Mouse (Mus musculus): Measurements from ENCODE around the gene Gucy1b2. TPM values are rescaled to one million over a fixed set of nuclear protein-coding genes. Genes with fewer than 3 reads are reported as not detected.

Gucy1b2 gene
- polyA plus RNA-seq, 1 experiment from 2014 or later = 0.61 TPM

- H3K4me2 ChIP-seq = peak overlapping the region; percentile 16; the same call in 1 of the 2 replicates
- WGBS = 21% methylated on average over 9 of the region's 9 CpGs
These were observed 8.9 kb upstream of the Gucy1b2 start for GRCm38 (mm10) chr14:62464966-62465365.

GRCm38 (mm10) chr14:62459541-62459940, 3.5 kb upstream of the Gucy1b2 start:
- H3K4me3 ChIP-seq = no peak overlapping the region
- no peaks in the 10 kb centered on the region for H3K36me3 ChIP-seq (replicated peaks)
- no peaks in the 10 kb centered on the region for H3K9me3 ChIP-seq
- no peak overlapping the region for H3K4me2 ChIP-seq
- no peak overlapping the region for H3K27ac ChIP-seq
- 65% methylated on average over 11 of the region's 11 CpGs for WGBS
- H3K27me3 ChIP-seq (replicated peaks) = 0 out of 2 replicates have a peak, but pooled peaks cover 2% of the 10 kb centered on the region
- no peak overlapping the region for H3K9ac ChIP-seq
- ATAC-seq (replicated peaks) = no peak
- H3K4me1 ChIP-seq = peaks cover 24% of the 10 kb centered on the region; the same call in 1 of the 2 replicates

More at GRCm38 (mm10) chr14:62464966-62465365, 8.9 kb upstream of the Gucy1b2 start:
- Histone ChIP-seq H3K27me3 (replicated peaks) (no peaks in the 10 kb centered on the region), H3K4me1 (no peaks in the 10 kb centered on the region; the same call in 1 of the 2 replicates), H3K9ac (no peak overlapping the region), H3K36me3 (replicated peaks) (no peaks in the 10 kb centered on the region), H3K27ac (no peak overlapping the region), H3K4me3 (no peak overlapping the region), H3K9me3 (no peaks in the 10 kb centered on the region)
- ATAC-seq (replicated peaks) = no peak

- Histone ChIP-seq H3K9me3 (no peaks in the 10 kb centered on the region), H3K4me3 (no peak overlapping the region), H3K4me2 (peak overlapping the region; percentile 38), H3K9ac (no peak overlapping the region), H3K27ac (no peak overlapping the region), H3K36me3 (replicated peaks) (no peaks in the 10 kb centered on the region), H3K4me1 (peaks cover 29% of the 10 kb centered on the region; the same call in 1 of the 2 replicates), H3K27me3 (replicated peaks) (0 out of 2 replicates have a peak, but pooled peaks cover 2% of the 10 kb centered on the region)
- ATAC-seq (replicated peaks) = peak; percentile 79
- WGBS = 17% methylated on average over 22 of the region's 22 CpGs
These were observed 1.5 kb upstream of the Gucy1b2 start for GRCm38 (mm10) chr14:62457420-62458181.

DNA sequence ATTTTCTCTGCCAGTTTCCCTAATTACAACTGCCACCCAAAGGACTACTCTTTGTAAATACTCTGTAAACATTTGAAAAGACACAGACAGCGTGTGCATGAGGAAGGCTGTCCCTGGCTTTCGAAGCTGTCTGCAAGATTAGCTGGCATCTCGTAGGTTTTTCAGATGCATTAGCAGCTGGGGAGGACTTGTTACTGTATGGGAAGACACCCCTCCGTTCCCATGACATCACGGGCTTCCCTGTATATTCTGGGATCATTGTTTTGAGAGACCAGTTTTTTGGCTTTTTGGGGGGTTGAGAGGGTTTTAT, 564 bp downstream of the Gucy1b2 start:
- Histone ChIP-seq H3K9me3 (no peaks in the 10 kb centered on the region), H3K4me2 (no peak overlapping the region), H3K4me1 (peaks cover 29% of the 10 kb centered on the region; the same call in 1 of the 2 replicates), H3K9ac (no peak overlapping the region), H3K27me3 (replicated peaks) (0 out of 2 replicates have a peak, but pooled peaks cover 2% of the 10 kb centered on the region), H3K4me3 (no peak overlapping the region), H3K27ac (0 out of 2 replicates have a peak overlapping the region, but pooled peaks have one; percentile 38), H3K36me3 (replicated peaks) (no peaks in the 10 kb centered on the region)
- WGBS = 53% methylated on average over 5 of the region's 5 CpGs
- ATAC-seq (replicated peaks) = no peak; the same call in 1 of the 2 replicates

GRCm38 (mm10) chr14:62454760-62455569, 1.1 kb downstream of the Gucy1b2 start:
- Histone ChIP-seq H3K36me3 (replicated peaks) (no peaks in the 10 kb centered on the region), H3K4me2 (no peak overlapping the region), H3K9me3 (no peaks in the 10 kb centered on the region), H3K4me1 (peaks cover 29% of the 10 kb centered on the region; the same call in 1 of the 2 replicates), H3K27me3 (replicated peaks) (0 out of 2 replicates have a peak, but pooled peaks cover 2% of the 10 kb centered on the region), H3K4me3 (no peak overlapping the region), H3K27ac (peak overlapping the region; percentile 38; the same call in 1 of the 2 replicates), H3K9ac (no peak overlapping the region)
- WGBS = 40% methylated on average over 9 of the region's 9 CpGs
- no peak; the same call in 1 of the 2 replicates for ATAC-seq (replicated peaks)

GRCm38 (mm10) chr14:62454136-62454535, 2.0 kb downstream of the Gucy1b2 start:
- Histone ChIP-seq H3K4me2 (no peak overlapping the region), H3K27me3 (replicated peaks) (no peaks in the 10 kb centered on the region), H3K9me3 (no peaks in the 10 kb centered on the region), H3K27ac (no peak overlapping the region), H3K36me3 (replicated peaks) (no peaks in the 10 kb centered on the region), H3K4me3 (no peak overlapping the region), H3K9ac (no peak overlapping the region), H3K4me1 (peaks cover 29% of the 10 kb centered on the region; the same call in 1 of the 2 replicates)
- ATAC-seq (replicated peaks) = no peak
- 65% methylated on average over 3 of the region's 3 CpGs for WGBS

DNA sequence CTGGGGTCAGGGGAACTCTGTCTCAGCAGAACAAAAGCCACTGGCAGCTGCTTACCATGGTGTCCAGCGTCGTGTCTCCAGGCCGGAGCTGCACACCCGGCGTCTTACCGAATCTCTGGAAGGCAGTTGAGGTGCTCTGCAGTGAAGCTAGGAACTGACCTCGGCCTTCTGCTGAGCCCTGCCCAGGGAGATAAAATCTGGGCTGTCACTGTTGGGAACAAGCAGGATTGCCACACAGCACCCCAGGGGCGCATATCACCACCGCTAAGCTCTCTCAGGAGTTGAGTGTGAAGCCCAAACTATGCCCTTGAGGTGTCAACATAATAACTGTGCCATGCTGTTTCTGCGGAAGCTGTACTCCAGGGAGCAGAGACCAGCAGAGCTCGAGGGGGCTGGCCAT, 2.8 kb downstream of the Gucy1b2 start:
- Histone ChIP-seq H3K4me1 (peaks cover 29% of the 10 kb centered on the region; the same call in 1 of the 2 replicates), H3K27ac (no peak overlapping the region), H3K27me3 (replicated peaks) (no peaks in the 10 kb centered on the region), H3K36me3 (replicated peaks) (no peaks in the 10 kb centered on the region), H3K9me3 (no peaks in the 10 kb centered on the region), H3K4me2 (no peak overlapping the region), H3K4me3 (no peak overlapping the region), H3K9ac (no peak overlapping the region)
- 79% methylated on average over 11 of the region's 11 CpGs for WGBS
- no peak for ATAC-seq (replicated peaks)

GRCm38 (mm10) chr14:62450706-62451105, 5.4 kb downstream of the Gucy1b2 start:
- no peak overlapping the region for H3K4me3 ChIP-seq

GRCm38 (mm10) chr14:62447214-62447548, 8.9 kb downstream of the Gucy1b2 start:
- no peak overlapping the region for H3K27ac ChIP-seq
- H3K4me1 ChIP-seq = no peaks in the 10 kb centered on the region
- no peak overlapping the region for H3K4me2 ChIP-seq
- H3K9me3 ChIP-seq = no peaks in the 10 kb centered on the region
- no peak overlapping the region for H3K4me3 ChIP-seq
- WGBS = 70% methylated on average over 3 of the region's 3 CpGs
- H3K9ac ChIP-seq = no peak overlapping the region
- no peaks in the 10 kb centered on the region for H3K27me3 ChIP-seq (replicated peaks)
- H3K36me3 ChIP-seq (replicated peaks) = no peaks in the 10 kb centered on the region
- ATAC-seq (replicated peaks) = no peak

More at GRCm38 (mm10) chr14:62450706-62451105, 5.4 kb downstream of the Gucy1b2 start:
- peaks cover 15% of the 10 kb centered on the region; the same call in 1 of the 2 replicates for H3K4me1 ChIP-seq
- ATAC-seq (replicated peaks) = no peak
- no peak overlapping the region for H3K4me2 ChIP-seq
- H3K27ac ChIP-seq = no peak overlapping the region
- H3K27me3 ChIP-seq (replicated peaks) = no peaks in the 10 kb centered on the region
- no peak overlapping the region for H3K9ac ChIP-seq
- no peaks in the 10 kb centered on the region for H3K9me3 ChIP-seq
- no peaks in the 10 kb centered on the region for H3K36me3 ChIP-seq (replicated peaks)
- 95% methylated on average over 1 of the region's 1 CpGs for WGBS

- H3K4me1 ChIP-seq = no peaks in the 10 kb centered on the region
- no peaks in the 10 kb centered on the region for H3K27me3 ChIP-seq (replicated peaks)
- H3K4me2 ChIP-seq = no peak overlapping the region
- ATAC-seq (replicated peaks) = no peak
- no peak overlapping the region for H3K27ac ChIP-seq
- H3K36me3 ChIP-seq (replicated peaks) = no peaks in the 10 kb centered on the region
- 83% methylated on average over 7 of the region's 7 CpGs for WGBS
- no peak overlapping the region for H3K4me3 ChIP-seq
- H3K9me3 ChIP-seq = no peaks in the 10 kb centered on the region
- no peak overlapping the region for H3K9ac ChIP-seq
These were observed 9.5 kb downstream of the Gucy1b2 start for GRCm38 (mm10) chr14:62446385-62447213.

- WGBS = 84% methylated on average over 6 of the region's 6 CpGs
- no peak overlapping the region for H3K27ac ChIP-seq
These were observed 12.2 kb downstream of the Gucy1b2 start for GRCm38 (mm10) chr14:62443840-62444430.

More at GRCm38 (mm10) chr14:62443840-62444430, 12.2 kb downstream of the Gucy1b2 start:
- Histone ChIP-seq H3K4me2 (no peak overlapping the region), H3K27me3 (replicated peaks) (no peaks in the 10 kb centered on the region), H3K9ac (no peak overlapping the region), H3K36me3 (replicated peaks) (no peaks in the 10 kb centered on the region), H3K4me3 (no peak overlapping the region), H3K9me3 (no peaks in the 10 kb centered on the region), H3K4me1 (no peaks in the 10 kb centered on the region)
- no peak for ATAC-seq (replicated peaks)
